Mouse (Mus musculus) retina, postnatal 1 day (tissue): ENCODE measurements at regions not wholly inside any gene's neighbourhood (a gene's known extent, or its start where the extent isn't known, plus 50 kb on each side); places are given as distances from the start of the nearest gene placed in this dataset.
"Not testable (repeated sequence)": the region's sequence is repeated elsewhere in the genome, so short reads cannot be mapped to it uniquely, and the experiment has no call there.

ENCODE experiments used
- DNase-seq: peaks from one replicate; pipeline ENCODE4 v3.0.0-alpha.2; 2012

GRCm38 (mm10) chr16:86894333-86894732 is 459.7 kb upstream of the N6amt1 start:
- peak; percentile 88 for DNase-seq

GRCm38 (mm10) chr16:86888421-86888820 is 465.6 kb upstream of the N6amt1 start:
- DNase-seq = no peak

GRCm38 (mm10) chr16:86887605-86888004 is 466.4 kb upstream of the N6amt1 start:
- DNase-seq = no peak

- DNase-seq = no peak
Measured at GRCm38 (mm10) chr16:86883862-86884261, 470.1 kb upstream of the N6amt1 start.

DNA sequence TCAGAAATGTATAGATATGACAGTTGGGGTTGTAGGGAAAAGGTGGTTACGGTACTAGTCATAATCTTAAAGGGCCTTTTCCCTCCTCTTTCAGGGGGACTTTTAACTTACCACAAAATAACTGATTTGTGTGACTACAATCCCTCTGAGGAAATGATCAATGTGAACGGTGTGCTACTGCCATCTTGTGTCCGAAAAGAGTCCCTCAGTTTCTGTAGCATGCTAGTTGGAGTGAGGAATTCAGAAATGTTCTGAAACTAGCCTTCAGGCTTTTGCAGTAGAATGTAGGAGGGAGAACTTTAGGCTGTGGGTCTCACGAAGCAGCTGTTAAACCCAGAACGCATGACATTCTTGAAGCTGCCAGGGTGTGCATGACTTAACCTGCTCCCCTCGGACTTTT is 471.5 kb upstream of the N6amt1 start:
- peak; percentile 80 for DNase-seq

GRCm38 (mm10) chr16:86881583-86881982 is 472.4 kb upstream of the N6amt1 start:
- DNase-seq = no peak

DNA sequence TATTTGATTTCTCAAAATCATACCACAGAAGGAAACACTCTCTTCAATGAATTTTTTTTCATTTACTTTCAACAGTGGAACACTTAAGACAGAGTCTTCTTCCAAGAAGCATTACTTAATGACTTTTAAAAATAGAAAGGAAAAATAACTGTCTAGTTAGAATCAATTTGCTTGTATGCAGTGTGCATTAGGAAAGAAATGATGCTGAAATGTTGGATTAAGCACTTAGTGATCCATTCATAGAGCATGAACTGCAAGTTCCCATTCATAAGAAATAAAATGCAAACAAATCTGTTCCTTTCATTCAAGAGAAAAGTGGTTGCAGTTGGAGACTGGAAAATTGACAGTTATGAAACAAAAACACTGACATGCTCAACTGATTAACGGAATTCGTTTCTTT is 493.2 kb upstream of the N6amt1 start:
- no peak for DNase-seq

DNA sequence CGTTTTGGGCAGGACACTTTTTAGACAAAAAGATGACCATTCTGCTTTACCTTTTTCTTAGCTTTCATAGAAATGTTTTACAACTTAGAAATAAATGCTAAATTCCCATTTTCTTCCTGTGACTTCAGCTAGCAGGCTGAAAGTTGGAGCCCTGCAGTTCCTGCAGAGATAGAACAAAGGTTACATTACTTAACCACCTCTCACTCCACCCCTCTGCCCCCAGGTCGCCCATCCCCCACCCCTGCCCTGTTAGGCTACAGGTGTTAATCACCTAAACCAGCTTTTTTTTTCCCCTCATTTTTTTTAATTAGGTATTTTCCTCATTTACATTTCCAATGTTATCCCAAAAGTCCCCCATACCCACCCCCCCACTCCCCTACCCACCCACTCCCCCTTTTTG is 498.1 kb upstream of the N6amt1 start:
- no peak for DNase-seq

DNA sequence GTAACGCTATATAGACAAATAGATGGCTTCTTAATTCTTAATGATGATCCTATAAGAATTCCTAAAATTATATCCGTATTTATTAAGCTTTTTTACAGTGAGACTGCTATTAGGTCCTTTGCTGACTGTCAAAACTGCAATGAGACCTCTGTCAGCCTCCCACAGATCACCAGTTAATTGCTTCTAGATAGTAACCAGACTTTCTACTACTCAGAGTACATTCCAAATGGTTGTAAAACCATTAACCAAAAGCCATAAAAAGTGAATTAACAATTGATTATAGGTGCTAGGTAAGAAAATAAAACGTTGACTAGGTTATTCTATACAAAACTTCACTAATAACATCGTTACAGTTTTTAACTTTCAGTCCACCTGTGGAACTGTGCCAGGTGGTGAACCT is 498.7 kb upstream of the N6amt1 start:
- DNase-seq = no peak

GRCm38 (mm10) chr16:86853398-86853797 is 500.6 kb upstream of the N6amt1 start:
- no peak for DNase-seq

- DNase-seq = peak; percentile 15
Measured at GRCm38 (mm10) chr16:86838457-86839337, 515.3 kb upstream of the N6amt1 start.

DNA sequence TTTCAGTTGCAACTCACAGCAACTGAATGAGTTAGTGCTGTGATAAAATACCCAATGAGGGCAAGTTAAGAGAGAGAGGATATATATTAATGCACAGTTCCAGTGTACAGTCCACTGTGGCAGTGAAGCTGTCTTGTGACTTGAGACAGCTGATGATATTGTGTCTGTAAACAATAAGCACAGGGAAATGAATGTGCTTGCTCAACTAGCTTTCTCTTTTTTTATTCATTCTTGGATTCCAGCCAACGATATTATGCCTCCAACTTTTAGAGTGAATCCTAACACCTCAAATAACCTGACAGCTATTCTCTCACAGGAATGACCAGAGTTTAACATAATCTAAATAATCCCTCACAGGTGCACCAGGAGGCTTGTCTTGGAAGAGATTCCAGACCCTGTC is 526.3 kb upstream of the N6amt1 start:
- DNase-seq = peak; percentile 5

- no peak for DNase-seq
Measured at GRCm38 (mm10) chr16:86826641-86827040, 527.3 kb upstream of the N6amt1 start.

- DNase-seq = no peak
Measured at GRCm38 (mm10) chr16:86823496-86823895, 530.5 kb upstream of the N6amt1 start.

GRCm38 (mm10) chr16:86821586-86821985 is 532.4 kb upstream of the N6amt1 start:
- no peak for DNase-seq

- DNase-seq = not testable (repeated sequence)
Measured at GRCm38 (mm10) chr16:86818639-86819038, 535.3 kb upstream of the N6amt1 start.

GRCm38 (mm10) chr16:86816763-86817593 is 537.0 kb upstream of the N6amt1 start:
- DNase-seq = no peak

DNA sequence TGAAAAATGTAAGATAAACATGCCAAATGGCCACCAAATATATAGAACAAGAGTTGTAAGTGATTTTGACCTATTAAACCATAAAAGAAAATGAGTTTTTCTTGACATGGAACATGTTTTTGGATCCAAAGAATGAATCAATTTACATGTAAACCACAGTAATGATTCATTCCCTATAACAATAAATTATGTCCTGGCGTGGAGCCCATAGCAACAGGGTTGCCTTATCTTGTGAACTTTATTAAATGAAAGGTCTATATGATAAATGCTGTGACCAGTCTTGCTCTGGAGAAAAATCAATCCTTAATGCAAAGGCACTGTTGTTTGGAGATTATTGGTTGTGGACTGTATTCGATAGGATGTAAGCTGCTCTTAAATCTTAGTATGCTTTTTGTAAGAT is 538.0 kb upstream of the N6amt1 start:
- no peak for DNase-seq

DNA sequence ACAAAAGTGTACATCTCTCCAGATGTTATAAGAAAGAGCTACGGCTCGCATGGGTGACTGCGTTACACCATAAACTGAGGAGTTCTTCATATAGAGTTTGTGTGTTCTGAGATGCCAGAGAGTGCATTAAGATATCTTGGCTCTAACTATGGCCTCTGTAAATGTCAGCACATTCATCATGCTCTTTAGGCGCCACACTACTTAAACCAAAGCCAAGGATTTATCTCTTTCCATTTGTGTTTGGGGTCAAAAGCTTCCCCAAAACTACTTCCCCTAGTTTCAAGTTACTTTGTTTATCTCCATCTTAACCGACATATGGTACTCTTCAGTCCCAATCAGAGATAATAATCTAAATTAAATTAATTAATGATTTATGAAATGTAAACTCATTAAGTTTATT is 541.3 kb upstream of the N6amt1 start:
- DNase-seq = no peak

- DNase-seq = no peak
Measured at GRCm38 (mm10) chr16:86808644-86809324, 545.2 kb upstream of the N6amt1 start.

GRCm38 (mm10) chr16:86806374-86806773 is 547.6 kb upstream of the N6amt1 start:
- no peak for DNase-seq

GRCm38 (mm10) chr16:86776086-86776485 is 577.9 kb upstream of the N6amt1 start:
- DNase-seq = no peak

- DNase-seq = no peak
Measured at GRCm38 (mm10) chr16:86772586-86772985, 581.4 kb upstream of the N6amt1 start.
